Mouse (Mus musculus) cerebellum, adult 2 months (tissue): ENCODE measurements around the gene D17Wsu92e.

ENCODE experiments used
- CTCF ChIP-seq: fragments of 200-500 bp; IDR thresholded peaks from 2 replicates; pipeline ENCODE4 v1.5.1; 2011; ENCODE audit warnings: low read depth, mild to moderate bottlenecking, control low read depth, low read length, moderate library complexity, borderline replicate concordance; ENCODE audit not compliant: insufficient read depth
- POLR2A ChIP-seq: fragments of 200-500 bp; IDR thresholded peaks from 2 replicates; pipeline ENCODE4 v1.6.1; 2011; ENCODE audit warnings: low read length, control low read depth, borderline replicate concordance; ENCODE audit not compliant: insufficient read depth

GRCm38 (mm10) chr17:27839469-27840252 lies 19.2 kb upstream of the D17Wsu92e start:
- TF ChIP-seq CTCF (no peak), POLR2A (peak; percentile 93)
